Comparison of ENCODE assay signal across 8 mouse cellular contexts in the genomic region with DNA sequence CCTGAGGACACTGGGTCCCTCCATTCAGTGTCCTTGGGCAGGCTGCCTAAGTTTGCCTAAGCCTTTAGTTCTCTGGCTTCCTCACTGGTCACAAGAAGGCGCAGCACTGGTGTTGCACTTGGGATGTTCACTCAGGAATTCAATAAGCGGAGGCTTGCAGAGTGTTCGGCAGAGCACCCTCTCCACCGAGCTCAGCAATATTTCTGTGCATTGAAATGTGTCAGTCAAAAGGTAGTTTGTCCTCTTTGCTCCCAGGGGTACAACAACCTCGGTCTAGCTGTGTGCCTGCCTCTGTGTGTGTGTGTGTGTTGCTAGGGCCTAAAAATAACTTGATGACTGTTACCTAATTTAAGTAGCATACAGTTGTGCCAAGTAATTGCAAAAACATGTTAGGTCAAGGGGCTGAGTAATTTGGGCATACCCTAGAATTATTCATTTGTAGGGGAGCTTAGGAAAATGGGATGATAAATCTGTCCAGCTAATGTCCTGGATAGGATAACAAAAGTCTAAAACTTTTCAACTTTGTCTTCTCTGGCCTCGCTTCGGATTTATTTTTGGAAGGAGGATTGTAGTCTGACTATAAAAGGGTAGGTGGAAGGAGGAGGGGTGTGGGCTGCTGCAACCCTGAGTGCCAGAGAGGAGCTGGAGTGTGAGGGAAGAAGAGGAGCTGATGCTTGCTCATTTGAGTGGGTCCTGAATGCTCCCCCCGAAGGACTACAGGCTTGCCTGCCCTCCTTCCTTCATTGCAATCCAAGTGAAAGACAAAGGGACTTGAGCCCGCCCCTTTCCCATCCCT. TPM values are rescaled to one million over a fixed set of nuclear protein-coding genes. Genes with fewer than 3 reads are reported as not detected.
A peak's percentile ranks its signal among the peaks of the same experiment; 100 is the strongest.
DNase-seq lines count a peak whose midpoint lies in the region; TF ChIP-seq lines count a peak whose summit lies in the region.
"Had no signal": no experiment of that assay in that cellular context is flagged by ENCODE, and none has a peak within 500 bp of the region (broad histone marks: within the 10 kb centered on the region; RNA-seq: fewer than 3 reads in every experiment).

No protein-coding gene starts in this region.

- intact Hi-C loops in gastrocnemius, adult 2 months (cut with DNase I): loop anchor here (5.0 kb wide), 1 partner anchor 130 kb away; no protein-coding TSS in a partner anchor

- no peak for TF ChIP-seq POLR2A in thymus, adult 2 months (IDR thresholded peaks at IDR 0.05; ENCODE audit: control insufficient read depth, extremely low read depth, insufficient read depth, low read length, poor library complexity)
- no peak for TF ChIP-seq POLR2A in testis, adult 2 months (IDR thresholded peaks at IDR 0.05; ENCODE audit: control insufficient read depth, low read depth, low read length)

- H3K36me3 ChIP-seq in thymus, adult 2 months (ENCODE audit: control insufficient read depth, insufficient read depth, low read length): peaks cover 57% of the 10 kb centered on the region
- no peaks in the 10 kb centered on the region for H3K36me3 ChIP-seq in testis, adult 2 months (ENCODE audit: control insufficient read depth, insufficient read depth, low read length)

- H3K4me3 ChIP-seq in thymus, adult 2 months (ENCODE audit: control insufficient read depth, insufficient read depth, low read length): no peak overlapping the region
- peak overlapping the region; percentile 82 for H3K4me3 ChIP-seq in gastrocnemius, adult 2 months
- no peak overlapping the region for H3K4me3 ChIP-seq in testis, adult 2 months (ENCODE audit: control insufficient read depth, low read depth, low read length)
- H3K4me3 ChIP-seq: midbrain, embryonic 12.5 days had no signal

- no peak for TF ChIP-seq CTCF in thymus, adult 2 months (IDR thresholded peaks at IDR 0.05; ENCODE audit: borderline replicate concordance, control insufficient read depth, extremely low read depth, insufficient read depth, low read length, poor library complexity)
- no peak; the same call in 1 of the 2 replicates for TF ChIP-seq CTCF in gastrocnemius, adult 2 months (IDR thresholded peaks at IDR 0.05)
- no peak for TF ChIP-seq CTCF in testis, adult 2 months (IDR thresholded peaks at IDR 0.05; ENCODE audit: control insufficient read depth, insufficient read depth, insufficient replicate concordance, low read depth, low read length)

- no peaks in the 10 kb centered on the region for H3K27me3 ChIP-seq in thymus, adult 2 months (ENCODE audit: control insufficient read depth, insufficient read depth, low read length)
- H3K27me3 ChIP-seq in testis, adult 2 months (ENCODE audit: control insufficient read depth, insufficient read depth, low read length): no peaks in the 10 kb centered on the region
- H3K27me3 ChIP-seq: midbrain, embryonic 12.5 days had no signal

- peaks cover 44% of the 10 kb centered on the region for H3K4me1 ChIP-seq in thymus, adult 2 months (replicated peaks; ENCODE audit: control insufficient read depth, insufficient read depth, low read length)
- peaks cover 2% of the 10 kb centered on the region; the same call in 1 of the 2 replicates for H3K4me1 ChIP-seq in testis, adult 2 months (ENCODE audit: control insufficient read depth, insufficient read depth, low read length)

- WGBS in thymus, adult 2 months: 90% methylated on average over 9 of the region's 9 CpGs

- no peak for DNase-seq in thymus, adult 2 months
- DNase-seq in thymus, postnatal 0 days (ENCODE audit: low spot score): no peak
- DNase-seq in gastrocnemius, adult 2 months: peak; percentile 84
- DNase-seq in kidney, postnatal 10 days: peak; percentile 24
- DNase-seq in right cerebral cortex, postnatal 4 days: no peak
- DNase-seq in MN1 (ENCODE audit: low spot score): no peak

- peak overlapping the region; percentile 27; the same call in 1 of the 2 replicates for H3K27ac ChIP-seq in thymus, adult 2 months (ENCODE audit: control insufficient read depth, insufficient read depth, low read length)
- H3K27ac ChIP-seq in gastrocnemius, adult 2 months: peak overlapping the region; percentile 95
- H3K27ac ChIP-seq in testis, adult 2 months (ENCODE audit: control insufficient read depth, insufficient read depth, low read depth, low read length): peak overlapping the region; percentile 44; the same call in 1 of the 2 replicates
- H3K27ac ChIP-seq: midbrain, embryonic 12.5 days had no signal

RNA-seq across cellular contexts. Expression of a gene that starts 7.9 kb away (rescaled TPM):
- 5.0 and 7.8 TPM in 2 replicates for polyA plus RNA-seq in thymus, adult 2 months (2012; rRNA removed)
- polyA plus RNA-seq in thymus, postnatal 0 days (2015; fragmentation: Nextera tagmentation; extraction: Ambion mirVana): 6.2 and 8.7 TPM in 2 replicates
- total RNA-seq in gastrocnemius, adult 2 months (2021): under 1 TPM; 0.18 to 0.42 TPM
- 77.0 and 101 TPM in 2 replicates for polyA plus RNA-seq in testis, adult 2 months (2012; rRNA removed)

RNA-seq across cellular contexts. Expression of a gene that starts 28.9 kb away (rescaled TPM):
- 206 and 226 TPM in 2 replicates for polyA plus RNA-seq in thymus, adult 2 months (2012; rRNA removed)
- 91.6 and 101 TPM in 2 replicates for polyA plus RNA-seq in thymus, postnatal 0 days (2015; fragmentation: Nextera tagmentation; extraction: Ambion mirVana)
- 10 to 100 TPM; 18.4 to 25.0 TPM for total RNA-seq in gastrocnemius, adult 2 months (2021)
- 36.6 and 42.7 TPM in 2 replicates for polyA plus RNA-seq in testis, adult 2 months (2012; rRNA removed)

Comparison
In these comparisons a context has a peak if more than half of its experiments do, and no peak if none do; other contexts are left out.
1. DNase-seq: peak in gastrocnemius, adult 2 months (single experiment) and kidney, postnatal 10 days (single experiment); none in thymus, adult 2 months (single experiment), thymus, postnatal 0 days (single experiment), right cerebral cortex, postnatal 4 days (single experiment) and MN1 (single experiment).
2. H3K27ac ChIP-seq: peak in every context shown above with its lines; median percentile 95 in gastrocnemius, adult 2 months; 44 in testis, adult 2 months; 27 in thymus, adult 2 months.